Mouse (Mus musculus) B cell, adult 62 days (primary cell): ENCODE data around the gene Itfg2. TPM values are rescaled to one million over a fixed set of nuclear protein-coding genes. Genes with fewer than 3 reads are reported as not detected.

Experiments
- total RNA-seq: library from RNA; stranded (reverse); gene quantifications from 4 replicates; pipeline ENCODE4 v1.2.4, GENCODE M21; 2023

The Itfg2 gene
- 42.9 to 70.3 TPM (median 62.4 TPM) in 4 replicates for total RNA-seq

GRCm38 (mm10) chr6:128424269-128425019 is at the start of gene Itfg2:
Gene Itfg2, minus strand, starts transcription at chr6:128424931.

GRCm38 (mm10) chr6:128438317-128438870 is 13.7 kb upstream of the Itfg2 start, which contains the start of gene Fkbp4:
Gene Fkbp4, minus strand, starts transcription at chr6:128438677.

GRCm38 (mm10) chr6:128398996-128399395 is 25.7 kb downstream of the Itfg2 start, which contains the start of gene Nrip2:
Gene Nrip2, plus strand, starts transcription at chr6:128399296.

GRCm38 (mm10) chr6:128375192-128375591 is 49.5 kb downstream of the Itfg2 start, which contains the start of the genes Tex52 and Gm44596:
Gene Tex52, plus strand, starts transcription at chr6:128375456.
Gene Gm44596, plus strand, starts transcription at chr6:128375503.

GRCm38 (mm10) chr6:128362381-128363006 is 62.2 kb downstream of the Itfg2 start, which contains the start of the genes Rhno1 and Foxm1:
Gene Rhno1, minus strand, starts transcription at chr6:128362911.
Gene Foxm1, plus strand, starts transcription at chr6:128362967.

Other genes with a start within 250 kb of the Itfg2 start
- gene Tead4, start 124.1 kb downstream of the Itfg2 start, total RNA-seq: not detected in 4 replicates
- gene Tulp3, start 69.1 kb downstream of the Itfg2 start, total RNA-seq: 3.4 to 5.5 TPM (median 4.4 TPM) in 4 replicates
- gene Rhno1, start 62.0 kb downstream of the Itfg2 start, total RNA-seq: 44.2 to 53.2 TPM (median 47.9 TPM) in 4 replicates
- 11.2 to 13.3 TPM (median 12.1 TPM) in 4 replicates for gene Foxm1, start 62.0 kb downstream of the Itfg2 start, total RNA-seq
- gene Tex52, start 49.5 kb downstream of the Itfg2 start, total RNA-seq: not detected in 4 replicates
- gene Gm44596, start 49.4 kb downstream of the Itfg2 start, total RNA-seq: not detected in 4 replicates
- not detected in 4 replicates for gene Nrip2, start 25.6 kb downstream of the Itfg2 start, total RNA-seq
- gene Fkbp4, start 13.7 kb upstream of the Itfg2 start, total RNA-seq: 64.4 to 78.9 TPM (median 69.6 TPM) in 4 replicates
- gene Pzp, start 101.8 kb upstream of the Itfg2 start, total RNA-seq: not detected in 4 replicates
- not detected in 4 replicates for gene A2ml1, start 156.7 kb upstream of the Itfg2 start, total RNA-seq
- 0.44 to 1.4 TPM in 2 of 4 replicates, not detected in the others for gene Klrb1a, start 198.6 kb upstream of the Itfg2 start, total RNA-seq
- gene Clec2h, start 237.5 kb upstream of the Itfg2 start, total RNA-seq: 142 to 160 TPM (median 148 TPM) in 4 replicates